Mouse (Mus musculus) liver, postnatal 0 days (tissue): ENCODE data around the gene Hcn1.

Experiments
- CTCF ChIP-seq: sonication (generic); IDR thresholded peaks from 2 replicates; pipeline ENCODE4 v1.5.1; 2016; ENCODE audit warnings: antibody characterized with exemption, low read depth
- EP300 ChIP-seq: IDR thresholded peaks from 2 replicates; pipeline ENCODE4 v1.6.1; 2016; ENCODE audit warnings: antibody characterized with exemption, low read depth, mild to moderate bottlenecking

DNA sequence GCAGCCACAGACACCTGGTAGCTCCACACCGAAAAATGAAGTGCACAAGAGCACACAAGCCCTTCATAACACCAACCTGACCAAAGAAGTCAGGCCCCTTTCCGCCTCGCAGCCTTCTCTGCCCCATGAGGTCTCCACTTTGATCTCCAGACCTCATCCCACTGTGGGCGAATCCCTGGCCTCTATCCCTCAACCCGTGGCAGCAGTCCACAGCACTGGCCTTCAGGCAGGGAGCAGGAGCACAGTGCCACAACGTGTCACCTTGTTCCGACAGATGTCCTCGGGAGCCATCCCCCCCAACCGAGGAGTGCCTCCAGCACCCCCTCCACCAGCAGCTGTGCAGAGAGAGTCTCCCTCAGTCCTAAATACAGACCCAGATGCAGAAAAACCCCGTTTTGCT is 373.7 kb downstream of the Hcn1 start:
- TF ChIP-seq CTCF (no peak), EP300 (no peak)
